Mouse (Mus musculus) stomach, embryonic 15.5 days (tissue): ENCODE measurements around the gene Pstk. TPM values are rescaled to one million over a fixed set of nuclear protein-coding genes. Genes with fewer than 3 reads are reported as not detected.
A peak's percentile ranks its signal among the peaks of the same experiment; 100 is the strongest.

Source experiments
- ATAC-seq: fragments of 200-750 bp; cut with Nextera tagmentation; 2 replicates; pipeline ENCODE4 v1.8.0; 2017; ENCODE audit warnings: low read depth, moderate number of reproducible peaks, moderate TSS enrichment; ENCODE audit not compliant: insufficient read depth, low FRiP score
- H3K27ac ChIP-seq: fragments of 300-500 bp; sonication (generic); 2 replicates; pipeline ENCODE4 v1.5.1; 2015; ENCODE audit warnings: mild to moderate bottlenecking, inconsistent platforms
- H3K27me3 ChIP-seq: fragments of 300-500 bp; sonication (generic); replicated peaks from 2 replicates; pipeline ENCODE4 v1.6.1; 2015; ENCODE audit warnings: inconsistent platforms
- H3K36me3 ChIP-seq: fragments of 300-500 bp; sonication (generic); 2 replicates; pipeline ENCODE4 v1.6.1; 2015; ENCODE audit warnings: inconsistent platforms
- H3K4me1 ChIP-seq: fragments of 300-500 bp; sonication (generic); 2 replicates; pipeline ENCODE4 v1.6.1; 2015; ENCODE audit warnings: inconsistent platforms
- H3K4me2 ChIP-seq: fragments of 300-500 bp; sonication (generic); 2 replicates; pipeline ENCODE4 v1.6.1; 2015; ENCODE audit warnings: mild to moderate bottlenecking, inconsistent platforms
- H3K4me3 ChIP-seq: fragments of 300-500 bp; sonication (generic); replicated peaks from 2 replicates; pipeline ENCODE4 v1.5.1; 2015; ENCODE audit warnings: inconsistent platforms
- H3K9ac ChIP-seq: fragments of 300-500 bp; sonication (generic); 2 replicates; pipeline ENCODE4 v1.6.1; 2015; ENCODE audit warnings: inconsistent platforms
- H3K9me3 ChIP-seq: fragments of 300-500 bp; sonication (generic); 2 replicates; pipeline ENCODE4 v1.6.1; 2016; ENCODE audit warnings: inconsistent platforms
- WGBS: fragments of 180-500 bp; shearing (Covaris S2); methylation state at CpG from one replicate; pipeline ENCODE4 v1.1.7; 2015; 5-methylcytosine and 5-hydroxymethylcytosine counted together
- polyA plus RNA-seq: library from polyadenylated mRNA; unstranded; fragments of >200 nt; fragmentation: Nextera tagmentation; extraction: Ambion mirVana; gene quantifications from 2 replicates; pipeline ENCODE4 v1.2.1, GENCODE M21; 2015

The Pstk gene
- polyA plus RNA-seq, 1 experiment from 2014 or later: 69.8 TPM

- Histone ChIP-seq H3K27ac (no peak overlapping the region), H3K36me3 (no peaks in the 10 kb centered on the region), H3K27me3 (no peaks in the 10 kb centered on the region), H3K9me3 (no peaks in the 10 kb centered on the region), H3K4me3 (no peak overlapping the region), H3K9ac (no peak overlapping the region), H3K4me2 (no peak overlapping the region), H3K4me1 (no peaks in the 10 kb centered on the region)
- ATAC-seq: peak; percentile 92; the same call in 1 of the 2 replicates
- 71% methylated on average over 2 of the region's 2 CpGs for WGBS
Observed at GRCm38 (mm10) chr7:131424912-131425311, 54.0 kb downstream of the Pstk start.

GRCm38 (mm10) chr7:131427331-131427730, 56.4 kb downstream of the Pstk start:
- no peak overlapping the region for H3K4me3 ChIP-seq
- 84% methylated on average over 5 of the region's 5 CpGs for WGBS
- no peak overlapping the region for H3K27ac ChIP-seq
- no peak overlapping the region for H3K4me2 ChIP-seq
- H3K27me3 ChIP-seq: no peaks in the 10 kb centered on the region
- ATAC-seq: no peak
- H3K4me1 ChIP-seq: no peaks in the 10 kb centered on the region
- no peaks in the 10 kb centered on the region for H3K9me3 ChIP-seq
- no peak overlapping the region for H3K9ac ChIP-seq
- H3K36me3 ChIP-seq: peaks cover 7% of the 10 kb centered on the region; the same call in 1 of the 2 replicates

GRCm38 (mm10) chr7:131432244-131432643, 61.3 kb downstream of the Pstk start:
- no peak overlapping the region for H3K4me2 ChIP-seq
- H3K27ac ChIP-seq: no peak overlapping the region
- WGBS: 23% methylated on average over 1 of the region's 1 CpGs
- no peak for ATAC-seq
- no peak overlapping the region for H3K4me3 ChIP-seq
- no peaks in the 10 kb centered on the region for H3K9me3 ChIP-seq
- H3K36me3 ChIP-seq: peaks cover 10% of the 10 kb centered on the region; the same call in 1 of the 2 replicates
- no peaks in the 10 kb centered on the region for H3K27me3 ChIP-seq
- H3K9ac ChIP-seq: no peak overlapping the region
- H3K4me1 ChIP-seq: no peaks in the 10 kb centered on the region

- H3K36me3 ChIP-seq: peaks cover 10% of the 10 kb centered on the region; the same call in 1 of the 2 replicates
- no peak overlapping the region for H3K4me3 ChIP-seq
- H3K9me3 ChIP-seq: no peaks in the 10 kb centered on the region
- H3K27ac ChIP-seq: no peak overlapping the region
- no peak overlapping the region for H3K4me2 ChIP-seq
- H3K4me1 ChIP-seq: no peaks in the 10 kb centered on the region
- 85% methylated on average over 1 of the region's 1 CpGs for WGBS
- no peak overlapping the region for H3K9ac ChIP-seq
- H3K27me3 ChIP-seq: no peaks in the 10 kb centered on the region
- no peak for ATAC-seq
Observed at GRCm38 (mm10) chr7:131434276-131434675, 63.3 kb downstream of the Pstk start.

- no peaks in the 10 kb centered on the region for H3K27me3 ChIP-seq
- H3K4me1 ChIP-seq: no peaks in the 10 kb centered on the region
- no peaks in the 10 kb centered on the region for H3K9me3 ChIP-seq
- H3K4me3 ChIP-seq: no peak overlapping the region
- no peak overlapping the region for H3K27ac ChIP-seq
- WGBS: 68% methylated on average over 3 of the region's 3 CpGs
- H3K4me2 ChIP-seq: no peak overlapping the region
- H3K36me3 ChIP-seq: peaks cover 11% of the 10 kb centered on the region; the same call in 1 of the 2 replicates
- ATAC-seq: no peak
- H3K9ac ChIP-seq: no peak overlapping the region
Observed at GRCm38 (mm10) chr7:131437051-131437450, 66.1 kb downstream of the Pstk start.

Other genes starting within 250 kb of the Pstk start
- gene 4933402N03Rik, start 224.8 kb upstream of the Pstk start, polyA plus RNA-seq: not detected in 2 replicates
- gene 5430419D17Rik, start 196.7 kb upstream of the Pstk start, polyA plus RNA-seq: 0.01 and 0.03 TPM in 2 replicates
- gene Cuzd1, start 48.8 kb upstream of the Pstk start, polyA plus RNA-seq: 0.36 and 0.40 TPM in 2 replicates
- gene Fam24b, start 41.6 kb upstream of the Pstk start, polyA plus RNA-seq: not detected in 2 replicates
- not detected in 2 replicates for gene Fam24a, start 37.3 kb upstream of the Pstk start, polyA plus RNA-seq
- 17.7 and 19.2 TPM in 2 replicates for gene 2310057M21Rik, start 8.4 kb upstream of the Pstk start, polyA plus RNA-seq
- 11.4 and 13.2 TPM in 2 replicates for gene Ikzf5, start 39.4 kb downstream of the Pstk start, polyA plus RNA-seq
- 92.4 and 103 TPM in 2 replicates for gene Acadsb, start 39.5 kb downstream of the Pstk start, polyA plus RNA-seq
- 1.6 and 2.0 TPM in 2 replicates for gene Hmx3, start 171.7 kb downstream of the Pstk start, polyA plus RNA-seq
- gene Hmx2, start 177.6 kb downstream of the Pstk start, polyA plus RNA-seq: 1.0 and 1.4 TPM in 2 replicates
- 187 and 198 TPM in 2 replicates for gene Bub3, start 189.1 kb downstream of the Pstk start, polyA plus RNA-seq